Mouse (Mus musculus) limb, embryonic 12.5 days (tissue): ENCODE data around the gene Fmnl3. TPM values are rescaled to one million over a fixed set of nuclear protein-coding genes. Genes with fewer than 3 reads are reported as not detected.
A peak's percentile ranks its signal among the peaks of the same experiment; 100 is the strongest.

ENCODE experiments used
- ATAC-seq: fragments of 200-750 bp; cut with Nextera tagmentation; 2 replicates; pipeline ENCODE4 v1.8.0; 2017; ENCODE audit warnings: low read depth, moderate TSS enrichment; ENCODE audit not compliant: insufficient number of reproducible peaks, insufficient read depth, low FRiP score, low TSS enrichment
- H3K27ac ChIP-seq: fragments of 300-500 bp; sonication (generic); 2 replicates; pipeline ENCODE4 v1.5.1; 2016; ENCODE audit warnings: mild to moderate bottlenecking, moderate library complexity
- H3K27me3 ChIP-seq: fragments of 300-500 bp; sonication (generic); 2 replicates; pipeline ENCODE4 v1.6.1; 2016; ENCODE audit warnings: mild to moderate bottlenecking, moderate library complexity
- H3K36me3 ChIP-seq: fragments of 300-500 bp; sonication (generic); 2 replicates; pipeline ENCODE4 v1.6.1; 2016; ENCODE audit warnings: mild to moderate bottlenecking, moderate library complexity
- H3K4me1 ChIP-seq: fragments of 300-500 bp; sonication (generic); replicated peaks from 2 replicates; pipeline ENCODE4 v1.6.1; 2016
- H3K4me2 ChIP-seq: fragments of 300-500 bp; sonication (generic); 2 replicates; pipeline ENCODE4 v1.6.1; 2016; ENCODE audit warnings: mild to moderate bottlenecking, moderate library complexity
- H3K4me3 ChIP-seq: fragments of 300-500 bp; sonication (generic); replicated peaks from 2 replicates; pipeline ENCODE4 v1.5.1; 2016; ENCODE audit warnings: mild to moderate bottlenecking
- H3K9ac ChIP-seq: fragments of 300-500 bp; sonication (generic); replicated peaks from 2 replicates; pipeline ENCODE4 v1.6.1; 2016; ENCODE audit warnings: mild to moderate bottlenecking, moderate library complexity
- H3K9me3 ChIP-seq: fragments of 300-500 bp; sonication (generic); 2 replicates; pipeline ENCODE4 v1.6.1; 2016; ENCODE audit warnings: mild to moderate bottlenecking, moderate library complexity
- WGBS: fragments of 180-500 bp; shearing (Covaris S2); methylation state at CpG from one replicate; pipeline ENCODE4 v1.1.7; 2016; 5-methylcytosine and 5-hydroxymethylcytosine counted together
- polyA plus RNA-seq: library from polyadenylated mRNA; unstranded; fragments of >200 nt; fragmentation: Nextera tagmentation; extraction: Ambion mirVana; gene quantifications from 2 replicates; pipeline ENCODE4 v1.2.1, GENCODE M21; 2016

The Fmnl3 gene
- 33.6 and 40.6 TPM in 2 replicates for polyA plus RNA-seq

- H3K27me3 ChIP-seq = no peaks in the 10 kb centered on the region
- H3K4me3 ChIP-seq = peak within 1 kb of the TSS; percentile 87
- H3K9me3 ChIP-seq = no peaks in the 10 kb centered on the region
- H3K27ac ChIP-seq = peak within 1 kb of the TSS; percentile 98
- ATAC-seq = peak; percentile 95
- H3K4me1 ChIP-seq = peaks cover 21% of the 10 kb centered on the region
- WGBS = 0% methylated on average over 48 of the region's 48 CpGs
- H3K36me3 ChIP-seq = no peaks in the 10 kb centered on the region
- peak within 1 kb of the TSS; percentile 93 for H3K9ac ChIP-seq
- H3K4me2 ChIP-seq = peak within 1 kb of the TSS; percentile 70
Measured at GRCm38 (mm10) chr15:99370259-99370691, at the start of gene Fmnl3. Fmnl3 (minus strand) TSS chr15:99370482.

DNA sequence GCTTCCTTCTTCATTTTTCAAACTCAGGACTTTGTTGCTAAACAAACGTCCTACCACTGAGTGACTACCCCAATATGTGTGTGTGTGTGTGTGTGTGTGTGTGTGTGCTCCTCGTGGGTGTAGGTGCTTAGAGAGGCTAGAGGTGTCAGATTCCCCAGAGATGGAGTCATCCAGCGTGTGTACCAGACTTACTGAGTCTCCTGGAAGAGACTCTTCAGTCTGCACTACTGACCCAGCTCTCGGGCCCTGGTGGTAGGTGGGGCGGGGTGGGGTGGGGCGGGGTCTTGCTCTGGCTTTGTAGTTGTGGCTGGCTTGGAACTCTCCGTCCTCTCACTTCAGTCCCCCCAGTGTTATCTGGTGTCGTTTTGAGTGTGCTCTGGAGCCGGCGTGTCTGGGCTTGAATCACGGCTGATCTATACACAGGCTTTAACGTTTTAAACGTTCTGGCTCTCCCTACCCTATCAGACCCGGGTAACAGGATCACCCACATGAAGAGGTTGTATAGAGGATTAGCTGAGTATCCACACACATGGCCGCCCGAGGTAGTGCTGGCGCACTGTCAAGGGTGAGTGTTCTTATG lies 47.5 kb upstream of the Fmnl3 start:
- ATAC-seq = no peak
- peak overlapping the region; percentile 42; the same call in 1 of the 2 replicates for H3K27ac ChIP-seq
- 31% methylated on average over 17 of the region's 17 CpGs for WGBS

GRCm38 (mm10) chr15:99416957-99417356 lies 46.7 kb upstream of the Fmnl3 start:
- ATAC-seq = no peak
- H3K4me3 ChIP-seq = no peak overlapping the region
- no peaks in the 10 kb centered on the region for H3K27me3 ChIP-seq
- no peak overlapping the region for H3K9ac ChIP-seq
- peaks cover 37% of the 10 kb centered on the region for H3K4me1 ChIP-seq
- no peaks in the 10 kb centered on the region for H3K9me3 ChIP-seq
- H3K36me3 ChIP-seq = peaks cover 9% of the 10 kb centered on the region; the same call in 1 of the 2 replicates
- WGBS = 38% methylated on average over 4 of the region's 4 CpGs
- H3K4me2 ChIP-seq = no peak overlapping the region
- no peak overlapping the region for H3K27ac ChIP-seq

More for the DNA sequence above, 47.5 kb upstream of the Fmnl3 start:
- Histone ChIP-seq H3K27me3 (no peaks in the 10 kb centered on the region), H3K4me2 (no peak overlapping the region), H3K9ac (0 out of 2 replicates have a peak overlapping the region, but pooled peaks have one; percentile 5), H3K9me3 (no peaks in the 10 kb centered on the region), H3K36me3 (peaks cover 17% of the 10 kb centered on the region), H3K4me1 (peaks cover 42% of the 10 kb centered on the region), H3K4me3 (no peak overlapping the region)

DNA sequence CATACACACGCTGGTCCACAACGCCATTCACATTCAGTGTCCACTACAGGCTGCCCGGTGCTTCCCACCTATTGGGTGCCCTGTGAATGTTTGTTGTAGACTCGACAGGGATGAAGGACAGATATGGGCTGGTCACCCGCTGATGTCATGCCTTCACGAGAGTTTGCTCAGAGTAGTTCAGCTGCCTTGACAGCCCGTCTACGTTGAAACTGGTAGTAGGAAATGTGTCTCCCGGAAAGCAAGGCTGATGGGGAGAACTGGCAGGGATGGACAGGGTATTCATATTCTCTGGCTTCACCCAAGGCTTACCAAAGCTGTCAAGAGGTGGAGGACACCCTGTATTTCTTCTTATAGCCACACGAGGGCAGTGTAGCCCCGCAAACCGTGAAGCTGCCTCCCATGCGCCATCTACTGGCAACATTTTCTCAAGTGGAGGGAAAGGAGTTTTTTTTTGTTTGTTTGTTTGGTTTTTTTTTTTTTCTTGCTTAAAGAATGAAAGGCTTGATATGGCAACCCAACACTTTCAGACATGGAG lies 46.1 kb upstream of the Fmnl3 start:
- H3K9me3 ChIP-seq = no peaks in the 10 kb centered on the region
- ATAC-seq = no peak
- H3K4me2 ChIP-seq = no peak overlapping the region
- peaks cover 4% of the 10 kb centered on the region; the same call in 1 of the 2 replicates for H3K36me3 ChIP-seq
- H3K4me1 ChIP-seq = peaks cover 33% of the 10 kb centered on the region
- H3K27ac ChIP-seq = no peak overlapping the region
- WGBS = 20% methylated on average over 13 of the region's 13 CpGs
- no peaks in the 10 kb centered on the region for H3K27me3 ChIP-seq
- no peak overlapping the region for H3K9ac ChIP-seq
- no peak overlapping the region for H3K4me3 ChIP-seq

DNA sequence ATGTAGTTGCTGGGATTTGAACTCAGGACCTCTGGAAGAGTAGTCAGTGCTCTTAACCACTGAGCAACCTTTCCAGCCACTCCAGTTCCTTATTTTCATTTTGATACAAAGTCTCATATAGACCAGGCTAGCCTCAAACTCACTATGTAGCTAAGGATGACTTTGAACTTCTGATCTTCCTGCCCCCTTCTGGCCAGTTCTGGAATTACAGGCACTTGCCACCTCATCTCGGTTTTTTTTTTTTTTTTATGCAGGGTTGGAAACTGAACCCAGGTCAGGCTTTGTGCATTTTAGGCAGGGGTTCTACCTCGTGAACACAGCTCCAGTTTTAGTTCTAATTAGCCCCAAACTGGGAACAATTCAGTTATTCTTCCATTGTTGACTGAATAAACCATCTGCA lies 45.5 kb upstream of the Fmnl3 start:
- no peaks in the 10 kb centered on the region for H3K27me3 ChIP-seq
- ATAC-seq = no peak
- 32% methylated on average over 2 of the region's 2 CpGs for WGBS
- H3K9ac ChIP-seq = no peak overlapping the region
- H3K4me2 ChIP-seq = no peak overlapping the region
- H3K4me1 ChIP-seq = peaks cover 27% of the 10 kb centered on the region
- H3K4me3 ChIP-seq = no peak overlapping the region
- no peak overlapping the region for H3K27ac ChIP-seq
- no peaks in the 10 kb centered on the region for H3K36me3 ChIP-seq
- H3K9me3 ChIP-seq = no peaks in the 10 kb centered on the region

- Histone ChIP-seq H3K9ac (no peak overlapping the region; the same call in 1 of the 2 replicates), H3K9me3 (no peaks in the 10 kb centered on the region), H3K27me3 (no peaks in the 10 kb centered on the region), H3K4me3 (no peak overlapping the region), H3K4me1 (peaks cover 4% of the 10 kb centered on the region; the same call in 1 of the 2 replicates), H3K27ac (no peak overlapping the region), H3K4me2 (0 out of 2 replicates have a peak overlapping the region, but pooled peaks have one; percentile 1), H3K36me3 (peaks cover 40% of the 10 kb centered on the region)
- WGBS = 62% methylated on average over 14 of the region's 14 CpGs
- no peak for ATAC-seq
Measured at GRCm38 (mm10) chr15:99411747-99412146, 41.5 kb upstream of the Fmnl3 start.

DNA sequence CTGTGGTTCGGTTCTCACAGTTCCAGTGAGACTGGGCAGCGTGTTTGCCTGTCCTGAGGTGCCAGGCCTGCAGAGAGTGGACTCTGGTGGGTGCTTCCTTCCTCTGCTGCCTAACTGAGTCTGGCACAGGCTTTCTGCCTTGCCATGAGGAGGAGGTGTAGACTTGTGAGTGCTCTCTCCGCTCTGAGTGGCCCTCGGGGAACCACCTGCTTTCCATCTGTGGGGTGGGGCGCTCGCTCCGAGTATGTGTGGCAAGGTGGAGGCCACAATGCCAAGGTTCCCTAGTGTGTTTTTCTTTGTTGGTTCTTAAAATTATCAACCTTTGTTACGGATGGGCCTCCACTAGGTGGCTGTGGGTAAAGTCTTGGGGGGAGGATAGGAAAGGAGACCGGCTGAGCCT lies 38.6 kb upstream of the Fmnl3 start:
- Histone ChIP-seq H3K27me3 (no peaks in the 10 kb centered on the region), H3K4me1 (no peaks in the 10 kb centered on the region), H3K9ac (no peak overlapping the region), H3K4me2 (no peak overlapping the region), H3K27ac (no peak overlapping the region), H3K4me3 (no peak overlapping the region), H3K9me3 (no peaks in the 10 kb centered on the region), H3K36me3 (peaks cover 69% of the 10 kb centered on the region)
- ATAC-seq = no peak
- 90% methylated on average over 9 of the region's 9 CpGs for WGBS

DNA sequence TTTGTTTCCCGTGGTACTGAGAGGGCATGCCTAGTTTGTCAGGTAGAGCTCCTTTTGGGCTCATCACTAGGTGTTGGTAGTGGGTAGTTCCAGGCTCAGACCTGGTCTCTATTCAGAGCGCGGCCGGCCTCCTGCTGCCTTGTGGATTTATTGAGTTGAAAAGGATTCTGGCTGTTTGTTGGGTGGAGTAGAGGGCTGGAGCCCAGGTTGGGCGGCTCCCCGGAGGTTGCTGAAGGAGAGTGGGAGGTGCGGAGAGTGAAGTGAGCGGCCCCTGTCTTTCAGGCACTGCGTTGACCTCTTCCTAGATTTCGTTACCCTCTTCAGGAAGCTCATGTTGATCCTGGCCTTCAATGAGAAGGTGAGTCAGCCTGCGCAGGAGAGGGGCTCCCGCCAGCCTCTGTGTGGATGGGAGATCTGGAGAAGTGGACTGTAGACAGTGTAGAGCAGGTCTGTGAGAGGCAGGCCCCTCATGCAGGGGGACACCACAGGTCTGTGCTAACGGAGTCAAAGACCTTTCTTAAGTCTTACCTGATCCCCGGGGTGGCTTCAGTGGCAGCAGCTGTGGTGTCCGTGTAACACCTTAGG lies 36.8 kb upstream of the Fmnl3 start:
- WGBS = 92% methylated on average over 15 of the region's 15 CpGs
- no peak for ATAC-seq
- peaks cover 87% of the 10 kb centered on the region for H3K36me3 ChIP-seq

GRCm38 (mm10) chr15:99405150-99405549 lies 34.9 kb upstream of the Fmnl3 start:
- no peaks in the 10 kb centered on the region; the same call in 1 of the 2 replicates for H3K4me1 ChIP-seq
- 92% methylated on average over 9 of the region's 9 CpGs for WGBS
- peaks cover 95% of the 10 kb centered on the region for H3K36me3 ChIP-seq
- H3K4me3 ChIP-seq = no peak overlapping the region
- no peak overlapping the region for H3K9ac ChIP-seq
- ATAC-seq = no peak
- no peak overlapping the region for H3K4me2 ChIP-seq
- H3K27ac ChIP-seq = no peak overlapping the region
- H3K9me3 ChIP-seq = no peaks in the 10 kb centered on the region
- H3K27me3 ChIP-seq = no peaks in the 10 kb centered on the region

More for the DNA sequence above, 36.8 kb upstream of the Fmnl3 start:
- H3K4me2 ChIP-seq = no peak overlapping the region
- H3K9ac ChIP-seq = no peak overlapping the region
- no peaks in the 10 kb centered on the region for H3K27me3 ChIP-seq
- H3K4me3 ChIP-seq = no peak overlapping the region
- H3K9me3 ChIP-seq = no peaks in the 10 kb centered on the region
- no peaks in the 10 kb centered on the region for H3K4me1 ChIP-seq
- no peak overlapping the region for H3K27ac ChIP-seq

DNA sequence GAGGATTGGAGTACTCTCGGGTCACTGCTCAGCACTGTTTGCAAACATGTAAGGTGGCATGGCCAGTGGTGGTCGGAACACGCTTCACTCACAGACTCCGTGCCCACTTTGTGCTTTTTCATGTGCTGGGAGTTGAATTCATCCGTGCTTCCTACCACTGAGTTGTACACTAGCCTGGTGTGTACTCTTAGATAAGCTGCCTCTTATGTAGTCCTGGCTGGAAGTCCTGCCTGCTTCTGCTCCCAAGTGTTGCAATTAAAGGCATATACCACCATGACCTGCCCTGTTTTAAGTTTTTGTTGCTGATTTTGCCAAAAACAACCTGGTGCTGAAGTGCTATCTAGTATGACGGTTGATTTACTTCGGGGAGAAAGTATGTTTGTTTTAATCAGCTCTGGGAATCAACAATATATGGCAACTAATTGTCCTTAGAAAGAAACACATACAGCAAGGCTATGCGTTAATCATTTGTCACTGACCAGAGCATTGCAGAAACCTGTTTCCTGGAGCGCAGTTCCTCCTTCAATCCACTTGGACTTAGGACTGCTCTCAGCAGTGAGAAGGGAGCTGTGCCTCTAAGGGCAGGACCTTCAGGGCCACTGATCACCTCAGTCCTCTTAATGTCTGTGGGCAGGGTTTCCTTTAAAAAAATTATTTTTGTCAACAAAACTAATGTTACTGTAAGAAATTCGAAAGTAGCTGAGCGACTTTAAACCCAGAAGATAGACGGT lies 33.0 kb upstream of the Fmnl3 start:
- Histone ChIP-seq H3K4me2 (no peak overlapping the region), H3K4me1 (peaks cover 13% of the 10 kb centered on the region), H3K9me3 (no peaks in the 10 kb centered on the region), H3K4me3 (no peak overlapping the region), H3K27me3 (no peaks in the 10 kb centered on the region), H3K36me3 (peaks cover 86% of the 10 kb centered on the region), H3K9ac (no peak overlapping the region), H3K27ac (no peak overlapping the region)
- 96% methylated on average over 12 of the region's 12 CpGs for WGBS
- ATAC-seq = no peak

DNA sequence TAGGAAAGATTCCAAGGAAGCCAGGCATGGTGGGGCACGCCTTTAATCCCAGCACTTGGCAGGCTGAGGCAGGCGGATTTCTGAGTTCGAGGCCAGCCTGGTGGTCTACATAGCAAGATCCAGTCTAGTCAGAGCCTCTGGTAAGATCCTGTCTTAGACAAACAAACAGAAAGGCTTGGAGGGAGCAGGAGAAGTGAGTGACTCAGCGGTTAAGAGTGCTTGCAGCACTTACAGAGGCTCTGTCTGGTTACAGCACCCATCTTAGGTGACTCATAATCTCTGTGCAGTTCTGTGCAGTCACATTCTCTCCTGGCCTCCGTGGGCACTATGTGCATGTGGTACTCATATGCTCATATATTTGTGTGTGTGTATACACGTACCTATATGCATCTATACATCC lies 30.3 kb upstream of the Fmnl3 start:
- H3K36me3 ChIP-seq = peaks cover 58% of the 10 kb centered on the region
- peaks cover 28% of the 10 kb centered on the region for H3K4me1 ChIP-seq
- 87% methylated on average over 6 of the region's 6 CpGs for WGBS
- ATAC-seq = no peak
- no peak overlapping the region for H3K4me3 ChIP-seq
- no peaks in the 10 kb centered on the region for H3K27me3 ChIP-seq
- no peak overlapping the region for H3K27ac ChIP-seq
- no peak overlapping the region for H3K4me2 ChIP-seq
- H3K9ac ChIP-seq = no peak overlapping the region
- no peaks in the 10 kb centered on the region for H3K9me3 ChIP-seq
